Mouse (Mus musculus) embryonic fibroblast, embryonic 13.5 days (primary cell): Measurements from ENCODE around the gene Stk38l.

Source experiments
- CTCF ChIP-seq: IDR thresholded peaks from 2 replicates; pipeline ENCODE4 v1.5.1; 2011; ENCODE audit warnings: mild to moderate bottlenecking, control low read depth, low read length, moderate library complexity, borderline replicate concordance; ENCODE audit not compliant: insufficient read depth
- POLR2A ChIP-seq: IDR thresholded peaks from 2 replicates; pipeline ENCODE4 v1.6.1; 2011; ENCODE audit warnings: low read depth, mild to moderate bottlenecking, control low read depth, low read length, moderate library complexity

DNA sequence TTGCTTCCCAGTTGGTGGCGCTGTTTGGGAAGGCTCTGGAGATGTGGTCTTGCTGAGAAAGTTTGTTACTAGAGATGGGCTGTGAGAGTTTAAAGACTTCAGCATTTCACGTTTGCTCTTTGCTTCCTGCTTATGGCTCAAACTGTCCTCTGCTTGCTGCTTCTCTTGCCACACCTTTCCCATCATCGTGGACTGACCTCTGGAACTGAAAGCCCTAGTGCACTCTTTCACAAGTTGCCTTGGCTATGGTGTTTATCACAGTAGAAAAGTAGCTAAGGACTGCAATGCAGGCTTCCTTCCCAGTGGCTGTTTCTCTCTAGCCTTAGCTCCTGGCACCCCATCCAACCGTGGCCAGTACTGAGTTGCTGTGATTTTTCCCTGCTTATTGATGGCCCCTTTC, 35.9 kb downstream of the Stk38l start:
- TF ChIP-seq POLR2A (no peak), CTCF (no peak)
